Mouse (Mus musculus) macrophage (primary cell): Measurements from ENCODE around the gene Col6a2. TPM values are rescaled to one million over a fixed set of nuclear protein-coding genes. Genes with fewer than 3 reads are reported as not detected.

Experiments
- H3K27ac ChIP-seq: fragments of 350-480 bp; formaldehyde crosslinking; 2 replicates; pipeline ENCODE4 v1.9.0; 2021
- H3K36me3 ChIP-seq: fragments of 350-480 bp; formaldehyde crosslinking; 2 replicates; pipeline ENCODE4 v1.9.0; 2021; ENCODE audit errors: inconsistent target
- H3K4me3 ChIP-seq: fragments of 350-480 bp; formaldehyde crosslinking; 2 replicates; pipeline ENCODE4 v1.9.0; 2021; ENCODE audit errors: inconsistent target
- H3K79me2 ChIP-seq: fragments of 350-480 bp; formaldehyde crosslinking; 2 replicates; pipeline ENCODE4 v1.9.0; 2021; ENCODE audit errors: inconsistent target
- WGBS: methylation state at CpG from one replicate; pipeline ENCODE4 v1.1.7; 2026; ENCODE audit warnings: inconsistent platforms; ENCODE audit not compliant: missing documents; 5-methylcytosine and 5-hydroxymethylcytosine counted together
- polyA plus RNA-seq: library from polyadenylated mRNA; stranded (reverse); fragments of 250-400 nt; gene quantifications from 3 replicates; pipeline ENCODE4 v1.2.4, GENCODE M21; 2018; ENCODE audit warnings: inconsistent platforms

The Col6a2 gene
- polyA plus RNA-seq, 1 experiment from 2014 or later = 0.03 TPM

- no peak overlapping the region for H3K4me3 ChIP-seq
- 89% methylated on average over 4 of the region's 4 CpGs for WGBS
- no peaks in the 10 kb centered on the region for H3K36me3 ChIP-seq
- no peaks in the 10 kb centered on the region for H3K79me2 ChIP-seq
- H3K27ac ChIP-seq = no peak overlapping the region
These were observed 20.6 kb upstream of the Col6a2 start for GRCm38 (mm10) chr10:76643999-76644398.

DNA sequence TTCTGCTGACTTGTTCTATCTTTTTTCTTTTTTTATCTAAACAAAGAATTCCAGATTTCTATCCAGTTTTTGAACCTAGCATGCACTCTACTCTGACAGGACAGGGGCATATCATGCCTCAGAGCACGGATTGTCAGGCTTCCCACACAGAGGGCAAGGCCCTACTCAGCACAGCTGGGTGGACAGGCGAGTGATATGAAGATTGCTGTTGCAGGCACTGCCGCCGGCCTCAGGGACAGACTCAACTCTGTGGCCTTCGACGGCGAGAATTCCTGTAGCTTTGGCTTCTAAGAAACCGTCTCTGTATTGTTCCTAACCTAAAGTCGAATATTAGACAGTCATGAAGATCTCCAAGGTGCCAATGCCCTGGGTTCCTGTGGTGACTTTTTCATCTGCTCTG is 20.0 kb upstream of the Col6a2 start:
- WGBS = 89% methylated on average over 9 of the region's 9 CpGs

DNA sequence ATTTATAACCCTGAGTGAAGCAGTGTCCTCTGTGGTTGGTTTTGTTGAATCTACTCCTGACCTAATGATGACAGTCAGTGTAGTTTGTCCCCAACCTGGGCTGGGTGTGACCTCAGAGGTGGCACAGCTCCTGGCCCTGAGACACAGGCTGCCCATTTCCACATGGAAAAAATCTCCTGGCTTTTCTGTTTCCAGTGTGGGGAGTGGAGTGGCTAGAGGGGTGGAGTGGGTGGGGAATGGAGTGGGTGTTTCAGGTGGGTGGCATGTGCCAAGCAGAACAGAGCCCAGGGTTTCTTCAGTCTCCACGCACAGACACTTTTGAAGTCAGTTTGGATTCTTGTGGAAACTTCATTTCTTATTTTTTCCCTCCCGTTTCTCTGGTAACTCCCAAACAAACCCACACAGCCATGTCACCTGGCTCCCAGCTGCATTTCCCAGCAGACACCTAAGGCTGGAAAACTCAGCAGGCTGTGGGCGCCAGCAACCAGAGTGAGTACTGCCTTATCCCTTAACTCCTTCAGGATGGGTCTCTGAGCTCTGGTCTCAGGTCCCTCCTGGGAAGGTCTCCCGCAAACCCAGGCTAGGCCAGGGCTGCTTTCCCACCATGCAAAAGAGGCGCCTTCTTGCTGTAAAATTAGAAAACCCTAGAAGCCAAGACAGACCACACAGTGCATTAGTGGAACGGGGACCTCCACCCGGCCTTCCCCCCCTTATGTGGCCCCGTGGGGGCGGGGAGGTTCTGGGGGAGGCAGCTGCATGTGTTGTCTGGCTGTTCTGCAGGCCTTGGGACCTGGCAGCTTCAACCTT is 19.4 kb upstream of the Col6a2 start:
- H3K4me3 ChIP-seq = no peak overlapping the region
- no peaks in the 10 kb centered on the region for H3K79me2 ChIP-seq
- no peaks in the 10 kb centered on the region for H3K36me3 ChIP-seq
- 82% methylated on average over 9 of the region's 9 CpGs for WGBS
- no peak overlapping the region for H3K27ac ChIP-seq

More for the DNA sequence above, 20.0 kb upstream of the Col6a2 start:
- Histone ChIP-seq H3K79me2 (no peaks in the 10 kb centered on the region), H3K27ac (no peak overlapping the region), H3K4me3 (no peak overlapping the region), H3K36me3 (no peaks in the 10 kb centered on the region)

DNA sequence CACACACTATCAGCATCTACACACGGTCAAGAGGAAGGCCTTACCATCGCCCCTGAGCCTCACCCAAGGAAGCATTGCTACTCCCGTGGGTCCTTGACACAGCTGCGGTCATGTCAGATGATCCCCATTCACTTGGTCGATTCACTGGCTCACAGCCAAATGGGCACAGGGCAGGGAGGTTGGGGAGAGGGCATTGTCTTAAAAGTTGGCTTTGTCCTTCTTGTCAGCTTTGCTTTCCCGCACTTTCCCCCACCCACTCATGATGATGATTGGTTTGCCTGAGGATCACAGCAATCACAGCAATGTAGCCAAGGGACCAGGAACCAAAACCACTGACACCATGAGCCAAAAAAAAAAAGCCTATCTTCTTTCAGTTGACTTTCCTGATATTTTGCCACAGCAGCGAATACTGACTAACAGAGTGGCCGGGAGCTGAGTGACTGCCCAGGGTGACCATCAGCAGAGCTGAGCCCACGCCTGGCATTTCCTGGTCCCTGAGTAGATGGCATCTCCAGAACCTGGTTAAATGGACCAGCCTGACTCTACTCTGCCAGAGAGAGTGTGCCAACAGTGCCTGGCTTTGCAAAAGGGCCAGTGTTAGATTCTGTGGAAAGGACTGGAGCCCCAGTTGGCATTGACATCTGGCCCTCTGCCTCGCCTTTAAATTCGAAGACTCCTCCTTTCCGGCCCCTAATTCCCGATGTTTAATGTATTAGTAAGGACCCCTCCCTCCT is 18.6 kb upstream of the Col6a2 start:
- H3K79me2 ChIP-seq = no peaks in the 10 kb centered on the region
- H3K4me3 ChIP-seq = no peak overlapping the region
- H3K27ac ChIP-seq = no peak overlapping the region
- H3K36me3 ChIP-seq = no peaks in the 10 kb centered on the region
- 91% methylated on average over 12 of the region's 13 CpGs for WGBS

- WGBS = 91% methylated on average over 2 of the region's 2 CpGs
- no peak overlapping the region for H3K27ac ChIP-seq
- no peaks in the 10 kb centered on the region for H3K79me2 ChIP-seq
- H3K4me3 ChIP-seq = no peak overlapping the region
- no peaks in the 10 kb centered on the region for H3K36me3 ChIP-seq
These were observed 16.5 kb upstream of the Col6a2 start for GRCm38 (mm10) chr10:76639952-76640351.

DNA sequence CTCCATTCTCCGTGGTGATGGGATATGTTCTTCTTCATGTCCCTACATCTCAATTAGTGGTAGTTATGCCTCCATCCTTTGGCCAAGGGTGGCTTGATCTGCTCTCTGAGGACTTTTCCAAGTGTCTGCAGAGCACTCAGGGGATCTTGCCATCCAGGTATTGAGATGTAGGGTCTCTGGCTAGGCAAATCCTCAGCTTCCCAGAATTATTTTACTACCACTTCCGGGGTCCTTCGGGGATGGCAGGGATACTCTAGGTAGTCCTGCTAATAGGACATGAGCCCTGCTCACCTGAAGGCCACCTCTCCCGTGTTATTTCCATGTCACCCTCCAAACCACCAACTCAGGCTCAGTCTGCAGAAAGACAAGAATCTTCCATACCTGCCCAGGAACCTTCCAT is 13.2 kb upstream of the Col6a2 start:
- no peak overlapping the region for H3K27ac ChIP-seq
- H3K4me3 ChIP-seq = no peak overlapping the region
- H3K36me3 ChIP-seq = no peaks in the 10 kb centered on the region
- no peaks in the 10 kb centered on the region for H3K79me2 ChIP-seq
- WGBS = 95% methylated on average over 4 of the region's 4 CpGs

DNA sequence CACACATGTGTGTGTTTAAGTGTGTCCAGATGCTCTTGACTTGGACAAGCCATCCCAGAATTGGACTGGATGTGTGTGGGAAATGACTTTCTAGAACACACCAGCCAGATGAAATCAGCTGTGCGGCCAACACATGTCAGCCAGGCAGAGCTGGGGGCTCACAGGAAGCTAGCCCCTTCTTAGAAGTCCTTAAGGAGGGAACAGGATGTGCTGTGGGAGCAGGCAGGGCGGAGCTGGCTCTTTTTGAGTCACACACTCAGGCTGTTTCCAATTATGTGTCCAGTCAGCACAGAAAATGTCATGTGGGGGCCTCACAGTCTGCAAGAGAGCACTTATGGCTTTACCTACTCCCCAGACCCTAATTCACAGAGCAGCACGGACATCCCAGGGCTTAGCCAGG is 12.6 kb upstream of the Col6a2 start:
- H3K27ac ChIP-seq = no peak overlapping the region
- 54% methylated on average over 3 of the region's 3 CpGs for WGBS
- H3K4me3 ChIP-seq = no peak overlapping the region
- H3K36me3 ChIP-seq = no peaks in the 10 kb centered on the region
- H3K79me2 ChIP-seq = no peaks in the 10 kb centered on the region

DNA sequence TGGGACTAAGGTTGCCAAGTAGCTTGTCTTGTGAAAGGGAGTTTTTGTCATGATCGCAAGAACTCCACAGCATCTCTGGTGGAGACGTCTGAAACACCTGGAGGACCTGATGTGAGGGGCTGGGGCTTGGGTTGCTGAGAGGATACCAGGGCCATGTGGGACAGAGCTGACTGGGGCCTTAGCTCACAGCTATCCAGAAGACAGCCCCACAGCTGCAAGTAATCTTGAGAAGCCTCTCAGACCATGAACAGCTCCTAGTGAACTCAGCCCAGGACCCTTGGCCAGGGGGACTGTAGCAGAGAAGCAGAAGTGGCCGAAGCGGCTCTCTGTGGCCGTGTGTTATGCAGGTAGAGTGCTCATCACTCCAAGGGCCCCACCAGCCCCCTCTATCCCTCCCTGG is 11.2 kb upstream of the Col6a2 start:
- Histone ChIP-seq H3K79me2 (no peaks in the 10 kb centered on the region), H3K4me3 (no peak overlapping the region), H3K36me3 (no peaks in the 10 kb centered on the region), H3K27ac (no peak overlapping the region)
- 89% methylated on average over 5 of the region's 5 CpGs for WGBS

GRCm38 (mm10) chr10:76634094-76634571 is 10.7 kb upstream of the Col6a2 start:
- WGBS = 42% methylated on average over 7 of the region's 7 CpGs
- H3K4me3 ChIP-seq = no peak overlapping the region
- H3K36me3 ChIP-seq = no peaks in the 10 kb centered on the region

DNA sequence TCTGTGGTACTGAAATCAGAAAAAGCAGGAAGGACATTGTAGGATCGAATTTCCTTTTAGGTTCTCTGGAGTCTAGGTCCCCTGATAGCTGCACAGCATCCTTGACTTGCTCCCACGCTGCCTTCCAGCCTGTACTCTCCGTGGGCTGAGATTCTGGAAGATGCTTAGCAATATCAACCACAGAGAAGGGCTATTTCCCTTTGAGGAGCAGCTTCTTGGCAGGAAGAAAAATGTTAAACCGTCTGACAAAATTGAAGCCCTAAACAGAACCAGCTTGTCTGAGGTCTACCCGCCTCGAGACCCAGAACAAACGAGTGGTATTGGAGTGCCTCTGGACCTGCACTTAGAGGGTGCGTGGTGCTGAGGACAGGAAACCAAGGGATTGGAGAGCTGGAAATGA is 9.2 kb upstream of the Col6a2 start:
- Histone ChIP-seq H3K79me2 (no peaks in the 10 kb centered on the region), H3K36me3 (no peaks in the 10 kb centered on the region), H3K27ac (no peak overlapping the region), H3K4me3 (no peak overlapping the region)
- 90% methylated on average over 8 of the region's 8 CpGs for WGBS

More at GRCm38 (mm10) chr10:76634094-76634571, 10.7 kb upstream of the Col6a2 start:
- no peak overlapping the region for H3K27ac ChIP-seq
- no peaks in the 10 kb centered on the region for H3K79me2 ChIP-seq

- WGBS = 53% methylated on average over 1 of the region's 1 CpGs
- Histone ChIP-seq H3K27ac (no peak overlapping the region), H3K79me2 (no peaks in the 10 kb centered on the region), H3K36me3 (no peaks in the 10 kb centered on the region), H3K4me3 (no peak overlapping the region)
These were observed 7.2 kb upstream of the Col6a2 start for GRCm38 (mm10) chr10:76630657-76631056.

DNA sequence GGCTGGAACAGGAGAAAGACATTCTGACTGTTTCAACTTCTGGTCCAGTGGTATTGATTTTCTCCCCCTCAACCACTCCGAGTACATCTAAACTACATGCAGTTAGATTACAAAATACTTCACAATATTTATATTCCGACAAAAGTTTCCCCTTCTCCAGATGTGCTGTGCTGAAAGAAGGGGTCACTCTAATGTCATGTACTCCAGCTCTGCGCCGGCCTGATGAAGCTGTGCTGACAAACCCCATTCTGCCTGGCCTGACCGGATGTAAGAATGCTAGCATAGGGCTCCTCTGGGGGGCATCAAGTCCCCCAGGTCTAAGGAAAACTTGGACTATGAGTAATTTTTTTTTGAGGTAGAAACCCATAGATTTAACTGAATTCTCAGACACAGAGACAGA is 4.3 kb upstream of the Col6a2 start:
- H3K36me3 ChIP-seq = no peaks in the 10 kb centered on the region
- H3K79me2 ChIP-seq = no peaks in the 10 kb centered on the region
- H3K27ac ChIP-seq = no peak overlapping the region
- no peak overlapping the region for H3K4me3 ChIP-seq
- WGBS = 90% methylated on average over 5 of the region's 5 CpGs

- no peak overlapping the region for H3K4me3 ChIP-seq
- H3K36me3 ChIP-seq = no peaks in the 10 kb centered on the region
- H3K27ac ChIP-seq = no peak overlapping the region
- no peaks in the 10 kb centered on the region for H3K79me2 ChIP-seq
- 83% methylated on average over 4 of the region's 7 CpGs for WGBS
These were observed 1.5 kb upstream of the Col6a2 start for GRCm38 (mm10) chr10:76624903-76625302.

GRCm38 (mm10) chr10:76623734-76624133 is 304 bp upstream of the Col6a2 start:
- H3K27ac ChIP-seq = no peak overlapping the region
- WGBS = 32% methylated on average over 6 of the region's 7 CpGs
- H3K4me3 ChIP-seq = no peak overlapping the region
- H3K79me2 ChIP-seq = no peaks in the 10 kb centered on the region
- no peaks in the 10 kb centered on the region for H3K36me3 ChIP-seq

- no peaks in the 10 kb centered on the region for H3K36me3 ChIP-seq
- H3K79me2 ChIP-seq = no peaks in the 10 kb centered on the region
- H3K27ac ChIP-seq = no peak overlapping the region
- no peak overlapping the region for H3K4me3 ChIP-seq
- whole genome bisulfite sequencing = 89% methylated on average over 4 of the region's 4 CpGs
These were observed 1.0 kb downstream of the Col6a2 start for GRCm38 (mm10) chr10:76622411-76622810.
